Mouse (Mus musculus) ES-E14 (cell line): ENCODE results near the gene Gsk3b. TPM values are rescaled to one million over a fixed set of nuclear protein-coding genes. Genes with fewer than 3 reads are reported as not detected.
"Not testable (repeated sequence)": the region's sequence is repeated elsewhere in the genome, so short reads cannot be mapped to it uniquely, and the experiment has no call there.

Source experiments
- DNase-seq: peaks from one replicate; pipeline ENCODE4 v3.0.0-alpha.2; 2013; ENCODE audit warnings: low read depth, low spot score
- H3K27ac ChIP-seq: 2 replicates; pipeline ENCODE4 v1.5.1; 2012; ENCODE audit warnings: low read depth, mild to moderate bottlenecking, low read length, moderate library complexity, mixed read lengths; ENCODE audit not compliant: poor library complexity, insufficient read depth, severe bottlenecking
- H3K36me3 ChIP-seq: 2 replicates; pipeline ENCODE4 v1.6.1; 2012; ENCODE audit warnings: mild to moderate bottlenecking, low read length, moderate library complexity, mixed read lengths; ENCODE audit not compliant: control insufficient read depth, poor library complexity, insufficient read depth, severe bottlenecking
- H3K4me1 ChIP-seq, 2 experiments: fragments of 150-350 bp in 1 of 2; sonication (generic) in 1 of 2; 2 replicates each; pipeline ENCODE4 v1.6.1; 2012; ENCODE audit warnings: low read length in 2 of 2, mild to moderate bottlenecking in 1 of 2, mixed read lengths in 1 of 2; ENCODE audit not compliant: control insufficient read depth in 2 of 2, insufficient read depth in 2 of 2, poor library complexity in 1 of 2
- H3K4me3 ChIP-seq, 2 experiments: fragments of 150-350 bp in 1 of 2; sonication (generic) in 1 of 2; 2 replicates each; pipeline ENCODE4 v1.5.1; 2012; ENCODE audit warnings: low read length in 2 of 2, low read depth in 1 of 2, mild to moderate bottlenecking in 1 of 2, mixed read lengths in 1 of 2; ENCODE audit not compliant: insufficient read depth in 1 of 2, poor library complexity in 1 of 2, severe bottlenecking in 1 of 2
- H3K9ac ChIP-seq: 2 replicates; pipeline ENCODE4 v1.6.1; 2012; ENCODE audit warnings: low read depth, mild to moderate bottlenecking, low read length, mixed read lengths; ENCODE audit not compliant: poor library complexity, insufficient read depth, severe bottlenecking
- H3K9me3 ChIP-seq: fragments of 150-350 bp; sonication (generic); 2 replicates; pipeline ENCODE4 v1.6.1; 2012; ENCODE audit warnings: low read depth, mild to moderate bottlenecking, low read length; ENCODE audit not compliant: control insufficient read depth, insufficient read depth
- CHD2 ChIP-seq: IDR thresholded peaks from 2 replicates; pipeline ENCODE4 v1.6.1; 2014; ENCODE audit warnings: mild to moderate bottlenecking, low read depth, low read length, inconsistent platforms
- HCFC1 ChIP-seq: IDR thresholded peaks from 2 replicates; pipeline ENCODE4 v1.6.1; 2012; ENCODE audit warnings: low read length, inconsistent platforms, borderline replicate concordance; ENCODE audit not compliant: insufficient read depth
- MAFK ChIP-seq: IDR thresholded peaks from 2 replicates; pipeline ENCODE4 v1.6.1; 2014; ENCODE audit warnings: mild to moderate bottlenecking, low read depth, low read length, inconsistent platforms; ENCODE audit not compliant: insufficient read depth
- ZC3H11A ChIP-seq: IDR thresholded peaks from 2 replicates; pipeline ENCODE4 v1.6.1; 2012; ENCODE audit warnings: low read depth, mild to moderate bottlenecking, inconsistent platforms, low read length, borderline replicate concordance
- ZNF384 ChIP-seq: IDR thresholded peaks from 2 replicates; pipeline ENCODE4 v1.6.1; 2012; ENCODE audit warnings: low read depth, low read length, inconsistent platforms
- in situ Hi-C, 2 experiments: fragments of 600-800 bp; cut with MboI; formaldehyde crosslinking; loops; one replicate each; pipeline ENCODE4 v1.15.1; 2025; ENCODE audit warnings: low sequenced_read_pairs in 2 of 2, inconsistent platforms in 1 of 2; ENCODE audit not compliant: unreplicated experiment in 2 of 2
- total RNA-seq: library from RNA; depleted of rRNA; stranded (reverse); fragments of 300-350 nt; gene quantifications from 2 replicates; pipeline ENCODE4 v1.2.3, GENCODE M21; 2012

Gene Gsk3b
- total RNA-seq, 1 experiment, result 19.5 TPM

DNA sequence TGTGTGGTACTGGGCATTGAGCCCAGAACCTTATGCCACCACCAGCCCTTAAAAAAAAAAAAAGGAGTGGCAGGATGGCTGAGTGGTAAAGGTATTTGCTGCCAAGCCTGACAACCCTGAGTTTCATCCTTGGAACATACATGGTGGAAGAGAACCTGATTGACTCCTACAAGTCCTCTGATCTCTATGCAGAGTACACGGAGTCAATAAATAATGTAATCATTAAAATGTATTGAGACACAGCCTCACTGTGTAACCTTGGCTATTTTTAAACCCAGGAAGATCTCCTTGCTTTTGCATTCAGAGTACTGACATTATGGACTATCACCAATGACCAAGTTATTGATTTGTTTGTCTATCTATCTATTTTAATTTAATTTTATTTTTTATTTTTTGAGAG is 30.9 kb upstream of the Gsk3b start:
- Histone ChIP-seq H3K36me3 (no peaks in the 10 kb centered on the region), H3K4me3 (no peak overlapping the region), H3K9me3 (no peaks in the 10 kb centered on the region), H3K27ac (no peak overlapping the region), H3K9ac (no peak overlapping the region), H3K4me1 (no peaks in the 10 kb centered on the region)
- no peak for DNase-seq
- in situ Hi-C loops, result no loop called here
- no peak for TF ChIP-seq CHD2
- TF ChIP-seq HCFC1, result no peak
- TF ChIP-seq MAFK, result no peak
- no peak for TF ChIP-seq ZC3H11A
- no peak for TF ChIP-seq ZNF384

DNA sequence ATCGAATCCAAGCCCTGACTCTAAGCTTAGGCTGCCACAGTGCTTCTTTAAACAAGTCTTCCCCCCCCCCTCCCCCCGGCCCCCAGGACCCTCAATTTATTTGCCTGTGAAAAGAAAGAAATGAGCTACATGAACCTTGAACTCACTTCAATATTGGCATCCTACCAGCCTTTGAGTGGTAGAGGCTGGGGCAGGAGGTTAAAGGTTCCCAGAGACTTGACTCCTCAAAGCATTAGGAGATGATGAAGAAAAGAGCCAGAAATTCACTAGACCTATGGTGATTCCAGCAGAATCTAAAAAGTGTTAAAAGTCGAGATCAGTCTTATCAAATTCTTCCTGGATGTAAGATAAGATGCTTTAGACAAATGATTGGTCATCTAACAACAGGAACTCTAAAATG is 30.0 kb upstream of the Gsk3b start:
- no peaks in the 10 kb centered on the region for H3K4me1 ChIP-seq
- no peak overlapping the region for H3K27ac ChIP-seq
- no peaks in the 10 kb centered on the region for H3K36me3 ChIP-seq
- no peaks in the 10 kb centered on the region for H3K9me3 ChIP-seq
- no peak for DNase-seq
- no peak overlapping the region for H3K9ac ChIP-seq
- TF ChIP-seq HCFC1, result no peak
- no peak overlapping the region for H3K4me3 ChIP-seq
- in situ Hi-C loops, result no loop called here

GRCm38 (mm10) chr16:38059631-38060030 is 29.2 kb upstream of the Gsk3b start:
- in situ Hi-C loops, result no loop called here

GRCm38 (mm10) chr16:38073859-38074631 is 14.8 kb upstream of the Gsk3b start:
- in situ Hi-C loops, H3K4me1 ChIP-seq, H3K4me3 ChIP-seq, H3K36me3 ChIP-seq, H3K27ac ChIP-seq, H3K9me3 ChIP-seq, DNase-seq, H3K9ac ChIP-seq: not testable (repeated sequence)

More at GRCm38 (mm10) chr16:38059631-38060030, 29.2 kb upstream of the Gsk3b start:
- no peak overlapping the region for H3K27ac ChIP-seq
- H3K4me1 ChIP-seq, result no peaks in the 10 kb centered on the region
- H3K36me3 ChIP-seq, result no peaks in the 10 kb centered on the region
- TF ChIP-seq MAFK (no peak), ZC3H11A (no peak), CHD2 (no peak), HCFC1 (no peak), ZNF384 (no peak)
- H3K4me3 ChIP-seq, result no peak overlapping the region
- no peaks in the 10 kb centered on the region for H3K9me3 ChIP-seq
- H3K9ac ChIP-seq, result no peak overlapping the region
- no peak for DNase-seq

- Histone ChIP-seq H3K36me3 (no peaks in the 10 kb centered on the region), H3K4me1 (no peaks in the 10 kb centered on the region), H3K4me3 (no peak overlapping the region), H3K9ac (no peak overlapping the region), H3K27ac (no peak overlapping the region), H3K9me3 (no peaks in the 10 kb centered on the region)
- TF ChIP-seq CHD2, result no peak
- TF ChIP-seq ZC3H11A, result no peak
- no peak for TF ChIP-seq MAFK
- TF ChIP-seq ZNF384, result no peak
- no peak for TF ChIP-seq HCFC1
- in situ Hi-C loops, result no loop called here
- no peak for DNase-seq
These were observed 8.6 kb upstream of the Gsk3b start for GRCm38 (mm10) chr16:38080201-38080600.
